Mouse (Mus musculus): Measurements from ENCODE around the gene Ift88. TPM values are rescaled to one million over a fixed set of nuclear protein-coding genes. Genes with fewer than 3 reads are reported as not detected.
A peak's percentile ranks its signal among the peaks of the same experiment; 100 is the strongest.
"Not testable (repeated sequence)": the region's sequence is repeated elsewhere in the genome, so short reads cannot be mapped to it uniquely, and the experiment has no call there.

Gene Ift88
- total RNA-seq, 2 experiments from 2014 or later, result 16.8 to 18.8 TPM

DNA sequence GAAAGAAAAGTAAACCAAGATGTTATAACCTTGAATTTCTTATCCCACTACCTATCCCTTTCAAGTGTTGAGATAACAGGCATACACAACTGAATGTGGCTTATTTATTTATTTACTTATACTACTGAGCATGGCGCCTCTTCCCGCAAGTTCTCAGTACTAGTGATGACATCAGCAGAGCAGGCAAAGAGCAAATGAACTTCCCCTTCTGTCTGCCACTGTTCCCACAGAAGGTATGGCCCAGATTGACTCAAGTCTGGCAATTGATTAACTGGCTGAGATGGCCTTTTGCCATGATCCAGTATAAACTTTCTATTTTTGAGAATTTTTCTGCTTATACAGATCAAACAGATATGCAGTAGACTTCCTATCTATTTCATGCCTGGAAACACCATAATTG, 6.7 kb upstream of the Ift88 start:
- DNase-seq (ENCODE audit: extremely low spot score in 1 of 2, low spot score in 2 of 2), result no peak
- intact Hi-C loops (cut with DNase I), result loop anchor here (10.0 kb wide), 1 partner anchor 452 kb away; no protein-coding TSS in a partner anchor

DNA sequence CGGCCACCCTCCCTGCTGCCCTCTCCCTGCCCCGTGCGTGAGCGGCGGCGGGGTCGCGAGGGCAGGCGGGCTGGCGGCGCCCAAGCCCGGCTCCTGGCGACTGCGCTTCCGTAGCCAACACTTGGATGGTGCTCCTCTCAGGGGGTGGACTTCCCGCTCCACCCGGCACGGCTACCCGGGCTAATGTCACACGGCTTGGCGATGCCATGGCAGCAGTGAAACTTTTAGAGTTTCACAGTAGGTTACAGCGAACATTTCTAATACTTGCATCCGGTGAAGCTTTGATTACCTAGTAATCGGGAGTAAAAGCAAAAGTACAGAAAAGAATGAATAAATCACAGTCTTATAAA, 325 bp downstream of the Ift88 start:
- DNase-seq (ENCODE audit: extremely low spot score in 1 of 2, low spot score in 2 of 2), result peak in 1 of 2 experiments; percentile 13
- intact Hi-C loops (cut with DNase I), result no loop called here

DNA sequence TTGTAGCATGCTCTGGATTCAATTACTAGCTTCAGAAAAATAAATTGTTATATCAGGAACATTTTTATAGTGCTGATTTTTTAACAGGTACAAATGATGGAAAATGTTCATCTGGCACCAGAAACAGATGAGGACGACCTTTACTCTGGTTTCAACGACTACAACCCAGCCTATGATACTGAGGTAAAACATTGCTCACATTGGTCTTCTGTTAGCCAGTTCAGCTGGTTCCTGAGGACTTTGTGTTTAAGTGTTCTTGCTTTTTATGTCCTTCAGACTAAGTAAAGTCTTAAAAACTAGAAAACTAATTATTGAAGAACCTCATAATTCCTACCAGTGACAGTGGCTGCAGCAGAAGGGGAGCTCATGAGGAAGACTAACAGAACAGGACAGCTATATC, 6.6 kb downstream of the Ift88 start:
- DNase-seq (ENCODE audit: extremely low spot score in 1 of 2, low spot score in 2 of 2), result no peak
- intact Hi-C loops (cut with DNase I), result no loop called here

GRCm38 (mm10) chr14:57452516-57452915, 28.7 kb downstream of the Ift88 start:
- DNase-seq (ENCODE audit: extremely low spot score in 1 of 2, low spot score in 2 of 2), result no peak
- intact Hi-C loops (cut with DNase I), result no loop called here

DNA sequence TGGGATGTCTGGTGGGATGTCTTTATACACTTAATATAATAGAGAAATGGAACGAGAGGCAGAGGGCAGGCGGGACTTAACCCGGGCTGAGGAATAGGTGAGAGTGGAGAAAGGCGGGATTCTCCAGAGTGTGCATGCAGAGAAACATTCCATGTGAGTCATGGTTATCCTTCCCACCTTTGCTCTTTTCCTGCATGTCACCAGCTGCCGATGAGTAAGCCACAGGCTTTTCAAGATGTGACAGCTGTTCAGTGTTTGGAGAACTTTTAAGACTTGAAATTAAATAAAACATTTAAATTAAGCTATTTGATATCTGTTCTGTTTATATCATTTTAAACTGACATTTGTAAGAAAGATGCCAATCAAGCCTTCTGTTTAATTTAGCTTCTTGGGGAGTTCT, 36.0 kb downstream of the Ift88 start:
- no peak for DNase-seq (ENCODE audit: extremely low spot score in 1 of 2, low spot score in 2 of 2)

GRCm38 (mm10) chr14:57460326-57460725, 36.5 kb downstream of the Ift88 start:
- intact Hi-C loops (cut with DNase I); DNase-seq (ENCODE audit: extremely low spot score in 1 of 2, low spot score in 2 of 2): not testable (repeated sequence)

More for the DNA sequence above, 36.0 kb downstream of the Ift88 start:
- intact Hi-C loops (cut with DNase I), result no loop called here

- intact Hi-C loops (cut with DNase I), result no loop called here
- DNase-seq (ENCODE audit: extremely low spot score in 1 of 2, low spot score in 2 of 2), result no peak
Observed at GRCm38 (mm10) chr14:57462871-57463270, 39.0 kb downstream of the Ift88 start.

GRCm38 (mm10) chr14:57475057-57475456, 51.2 kb downstream of the Ift88 start:
- peak; percentile 59 to 65 for DNase-seq (ENCODE audit: extremely low spot score in 1 of 2, low spot score in 2 of 2)
- intact Hi-C loops (cut with DNase I), result no loop called here

GRCm38 (mm10) chr14:57482262-57482661, 58.4 kb downstream of the Ift88 start:
- intact Hi-C loops (cut with DNase I), result no loop called here
- no peak for DNase-seq (ENCODE audit: extremely low spot score in 1 of 2, low spot score in 2 of 2)

GRCm38 (mm10) chr14:57484183-57484582, 60.3 kb downstream of the Ift88 start:
- DNase-seq (ENCODE audit: extremely low spot score in 1 of 2, low spot score in 2 of 2), result no peak
- intact Hi-C loops (cut with DNase I), result no loop called here

DNA sequence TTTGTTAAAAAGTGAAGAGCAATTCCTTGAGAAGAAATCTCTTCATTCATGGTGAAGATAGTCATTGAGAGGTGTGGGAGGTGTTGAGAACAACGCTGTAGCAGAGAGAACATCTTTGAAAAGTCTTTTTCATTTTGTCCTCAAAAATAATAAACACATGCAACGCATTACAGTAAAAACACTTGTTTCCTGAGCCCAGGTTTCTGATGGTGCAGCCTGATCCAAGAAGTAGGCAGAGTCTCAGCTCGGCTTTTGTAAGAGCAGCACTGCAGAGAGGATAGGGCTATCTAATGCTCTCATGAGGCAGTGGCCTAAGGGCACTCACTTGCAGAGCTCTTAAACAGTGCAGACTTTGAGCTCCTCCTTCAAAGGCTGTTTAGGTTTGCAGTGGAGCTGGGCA, 65.8 kb downstream of the Ift88 start:
- no peak for DNase-seq (ENCODE audit: extremely low spot score in 1 of 2, low spot score in 2 of 2)
- intact Hi-C loops (cut with DNase I), result no loop called here

DNA sequence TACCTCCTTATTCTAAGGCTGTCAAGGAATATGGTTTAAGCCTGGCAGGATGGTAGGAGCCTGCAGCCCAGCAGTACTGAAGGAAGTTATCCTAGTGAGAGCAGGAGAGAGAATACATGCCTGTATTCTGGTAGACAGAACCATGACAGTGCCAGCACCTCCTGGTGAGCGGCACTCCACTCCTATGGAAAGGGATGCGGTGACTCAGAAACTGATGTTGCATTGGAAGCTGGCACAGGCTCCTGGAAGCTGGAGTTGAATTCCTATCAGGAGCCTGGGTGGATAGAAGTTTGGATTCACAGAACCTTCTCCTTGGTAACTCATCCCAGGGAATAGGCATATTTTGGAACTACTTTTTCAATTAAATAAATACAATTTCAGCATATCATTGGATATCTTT, 70.0 kb downstream of the Ift88 start:
- intact Hi-C loops (cut with DNase I), result no loop called here
- no peak for DNase-seq (ENCODE audit: extremely low spot score in 1 of 2, low spot score in 2 of 2)

- intact Hi-C loops (cut with DNase I), result no loop called here
Observed at GRCm38 (mm10) chr14:57503729-57504128, 79.9 kb downstream of the Ift88 start.

DNA sequence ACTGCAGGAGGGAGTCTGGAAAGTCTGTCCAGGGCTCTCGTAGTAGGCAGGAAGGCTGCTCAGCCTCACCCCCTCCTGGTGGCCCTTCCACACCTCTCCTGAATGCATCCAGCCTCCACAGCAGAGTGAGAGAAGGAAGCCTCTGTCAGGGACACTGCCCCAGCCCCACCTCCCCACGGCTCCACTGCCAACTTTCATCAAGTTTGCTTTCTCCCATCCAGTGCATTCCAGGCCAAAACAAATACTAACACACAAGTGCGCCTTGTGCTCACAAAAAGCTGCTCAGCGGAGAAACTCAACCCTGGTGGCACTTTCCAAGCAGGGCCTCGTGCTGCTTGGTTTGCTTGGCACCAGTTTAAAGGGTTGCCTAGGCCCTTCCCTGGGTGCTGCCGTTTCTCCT, 85.7 kb downstream of the Ift88 start:
- DNase-seq (ENCODE audit: extremely low spot score in 1 of 2, low spot score in 2 of 2), result peak; percentile 50 to 60
- intact Hi-C loops (cut with DNase I), result no loop called here

More at GRCm38 (mm10) chr14:57503729-57504128, 79.9 kb downstream of the Ift88 start:
- no peak for DNase-seq (ENCODE audit: extremely low spot score in 1 of 2, low spot score in 2 of 2)

DNA sequence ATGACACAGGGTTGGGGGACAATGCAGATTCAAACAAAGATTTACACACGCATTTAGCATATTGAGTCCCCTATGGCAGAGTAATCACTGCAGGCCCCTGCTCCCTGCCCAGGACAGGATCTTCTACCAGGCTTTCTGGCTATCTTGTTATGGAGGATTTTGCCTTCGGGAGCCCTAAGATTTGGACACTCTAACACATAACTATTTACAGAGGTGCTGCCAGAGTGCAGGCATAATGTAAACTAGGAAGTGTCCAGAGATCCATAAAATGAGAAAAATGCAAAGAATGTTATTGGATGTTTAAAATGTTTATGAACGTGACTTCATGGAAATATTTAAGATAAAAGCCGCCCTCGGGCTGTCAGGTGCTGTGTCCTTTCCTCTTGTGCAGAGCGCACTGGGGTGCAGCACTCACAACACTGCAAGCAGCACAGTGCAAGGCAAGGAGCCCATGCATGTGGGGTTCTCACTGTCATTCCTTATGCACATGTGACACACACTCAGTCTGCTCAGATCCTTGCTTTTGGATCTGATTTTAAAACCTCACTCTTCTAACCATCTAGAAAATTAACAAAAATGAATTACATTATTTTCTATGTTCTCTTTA, 91.4 kb downstream of the Ift88 start:
- DNase-seq (ENCODE audit: extremely low spot score in 1 of 2, low spot score in 2 of 2), result no peak
- intact Hi-C loops (cut with DNase I), result no loop called here

DNA sequence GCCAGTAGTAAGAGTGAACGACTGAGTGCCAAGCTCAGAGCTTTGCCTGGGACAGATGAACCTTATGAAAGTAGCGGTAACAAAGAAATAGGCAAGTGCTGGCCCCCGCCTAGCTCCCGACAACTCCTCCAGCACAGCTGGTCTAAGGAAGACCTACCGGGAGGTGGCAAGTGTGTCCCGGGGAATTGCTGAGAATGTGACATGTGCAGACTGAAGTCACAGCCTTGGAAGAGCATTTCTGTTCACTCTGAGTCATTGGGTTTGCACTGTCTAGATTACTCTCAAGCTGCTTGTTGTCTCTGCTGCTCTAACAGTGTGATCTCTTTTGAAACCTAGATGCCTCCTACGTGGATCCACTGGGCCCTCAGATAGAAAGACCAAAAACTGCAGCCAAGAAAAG, 93.1 kb downstream of the Ift88 start:
- DNase-seq (ENCODE audit: extremely low spot score in 1 of 2, low spot score in 2 of 2), result no peak
- intact Hi-C loops (cut with DNase I), result no loop called here

GRCm38 (mm10) chr14:57523762-57524161, 99.9 kb downstream of the Ift88 start:
- intact Hi-C loops (cut with DNase I), result no loop called here
- DNase-seq (ENCODE audit: extremely low spot score in 1 of 2, low spot score in 2 of 2), result no peak

DNA sequence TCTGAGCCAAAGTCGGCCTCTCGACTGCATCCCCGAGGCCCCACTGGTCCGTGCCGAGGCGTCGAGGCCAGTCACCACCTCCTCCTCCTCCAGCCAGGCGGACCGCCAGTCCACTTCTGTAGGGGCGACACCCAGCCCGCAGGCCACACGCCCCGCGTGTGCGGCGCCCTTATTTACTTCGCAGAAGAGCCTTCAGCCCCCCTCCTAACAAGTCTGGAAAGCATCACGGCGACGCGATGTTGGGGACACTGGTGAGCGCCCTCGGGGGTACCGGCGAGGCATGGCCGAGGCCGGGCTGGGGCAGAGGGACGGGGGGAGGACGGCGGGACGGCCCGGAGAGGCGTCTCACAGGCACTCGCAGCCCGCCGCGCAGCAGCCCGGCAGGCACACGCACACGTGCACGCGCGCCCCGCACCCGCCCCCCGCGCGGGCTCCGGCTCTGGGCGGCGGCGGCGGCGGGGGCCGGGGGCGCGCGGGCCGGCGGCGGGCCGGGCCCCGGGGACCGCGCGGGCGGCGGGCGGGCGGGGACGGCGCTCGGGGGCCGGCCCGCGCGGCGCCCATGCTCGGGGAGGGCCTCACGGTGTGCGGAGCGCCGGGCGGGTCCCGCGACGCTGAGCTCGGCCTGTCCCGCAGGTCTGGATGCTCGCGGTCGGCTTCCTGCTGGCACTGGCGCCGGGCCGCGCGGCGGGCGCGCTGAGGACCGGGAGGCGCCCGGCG, 101.0 kb downstream of the Ift88 start, which contains the start of gene Il17d:
Il17d (plus strand) TSS at position 107 of the 717 bp plus-strand sequence.
- intact Hi-C loops (cut with DNase I), result no loop called here

DNA sequence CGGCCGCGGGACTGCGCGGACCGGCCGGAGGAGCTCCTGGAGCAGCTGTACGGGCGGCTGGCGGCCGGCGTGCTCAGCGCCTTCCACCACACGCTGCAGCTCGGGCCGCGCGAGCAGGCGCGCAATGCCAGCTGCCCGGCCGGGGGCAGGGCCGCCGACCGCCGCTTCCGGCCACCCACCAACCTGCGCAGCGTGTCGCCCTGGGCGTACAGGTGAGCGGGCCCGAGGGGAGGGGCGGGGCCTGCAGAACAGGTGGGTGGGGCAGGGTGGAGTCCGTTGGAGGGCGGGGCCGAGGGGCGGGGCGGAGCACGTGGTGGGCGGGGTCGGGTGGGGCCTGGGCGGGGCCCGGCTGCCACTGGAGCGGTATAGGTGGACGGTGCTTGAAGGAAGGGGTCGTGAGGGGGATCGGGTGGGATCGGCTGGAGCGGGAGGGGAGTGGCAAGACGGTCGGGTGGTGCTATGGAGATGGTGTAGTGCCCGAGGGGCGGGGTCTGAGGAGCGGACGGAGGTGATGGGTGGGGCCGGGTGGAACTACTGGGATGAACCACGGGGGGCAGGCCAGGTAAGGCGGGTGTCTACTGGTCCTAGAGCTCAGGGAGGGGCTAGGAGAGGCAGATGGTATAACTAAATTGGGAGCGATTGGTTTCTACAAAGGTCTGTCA, 101.7 kb downstream of the Ift88 start:
- intact Hi-C loops (cut with DNase I), result no loop called here
- DNase-seq (ENCODE audit: extremely low spot score in 1 of 2, low spot score in 2 of 2), result peak; percentile 68 to 83

More for the DNA sequence above, 101.0 kb downstream of the Ift88 start, which contains the start of gene Il17d:
- DNase-seq (ENCODE audit: extremely low spot score in 1 of 2, low spot score in 2 of 2), result peak in 1 of 2 experiments; percentile 65

- intact Hi-C loops (cut with DNase I), result no loop called here
- no peak for DNase-seq (ENCODE audit: extremely low spot score in 1 of 2, low spot score in 2 of 2)
Observed at GRCm38 (mm10) chr14:57526050-57526623, 102.3 kb downstream of the Ift88 start.
